Mouse (Mus musculus) megakaryocyte, embryonic 14.5 days (primary cell): ENCODE measurements at regions not wholly inside any gene's neighbourhood (a gene's known extent, or its start where the extent isn't known, plus 50 kb on each side); places are given as distances from the start of the nearest gene placed in this dataset.
"Not testable (repeated sequence)": the region's sequence is repeated elsewhere in the genome, so short reads cannot be mapped to it uniquely, and the experiment has no call there.

Experiments
- H3K27me3 ChIP-seq: replicated peaks from 2 replicates; pipeline ENCODE3; 2012; ENCODE audit warnings: inconsistent platforms
- H3K36me3 ChIP-seq: replicated peaks from 2 replicates; pipeline ENCODE3; 2012; ENCODE audit warnings: low read length, inconsistent platforms, mixed read lengths
- H3K4me1 ChIP-seq: 2 replicates; pipeline ENCODE4 v1.6.1; 2012; ENCODE audit warnings: inconsistent platforms
- H3K4me3 ChIP-seq: replicated peaks from 2 replicates; pipeline ENCODE3; 2012; ENCODE audit warnings: moderate library complexity, mild to moderate bottlenecking, inconsistent platforms
- H3K9me3 ChIP-seq: 2 replicates; pipeline ENCODE4 v1.6.1; 2012; ENCODE audit warnings: inconsistent platforms
- FLI1 ChIP-seq: IDR thresholded peaks from 2 replicates; pipeline ENCODE4 v1.6.1; 2012; ENCODE audit warnings: low read length, inconsistent platforms, mixed read lengths
- GATA1 ChIP-seq: IDR thresholded peaks from 3 replicates; pipeline ENCODE4 v1.6.1; 2012; ENCODE audit warnings: mixed read lengths, low read length, inconsistent platforms, borderline replicate concordance

- not testable (repeated sequence) for H3K4me3 ChIP-seq, H3K27me3 ChIP-seq, H3K4me1 ChIP-seq, H3K36me3 ChIP-seq
- peaks cover 45% of the 10 kb centered on the region for H3K9me3 ChIP-seq
Measured at GRCm38 (mm10) chr17:10150403-10150689, 169.3 kb downstream of the Qk start.

DNA sequence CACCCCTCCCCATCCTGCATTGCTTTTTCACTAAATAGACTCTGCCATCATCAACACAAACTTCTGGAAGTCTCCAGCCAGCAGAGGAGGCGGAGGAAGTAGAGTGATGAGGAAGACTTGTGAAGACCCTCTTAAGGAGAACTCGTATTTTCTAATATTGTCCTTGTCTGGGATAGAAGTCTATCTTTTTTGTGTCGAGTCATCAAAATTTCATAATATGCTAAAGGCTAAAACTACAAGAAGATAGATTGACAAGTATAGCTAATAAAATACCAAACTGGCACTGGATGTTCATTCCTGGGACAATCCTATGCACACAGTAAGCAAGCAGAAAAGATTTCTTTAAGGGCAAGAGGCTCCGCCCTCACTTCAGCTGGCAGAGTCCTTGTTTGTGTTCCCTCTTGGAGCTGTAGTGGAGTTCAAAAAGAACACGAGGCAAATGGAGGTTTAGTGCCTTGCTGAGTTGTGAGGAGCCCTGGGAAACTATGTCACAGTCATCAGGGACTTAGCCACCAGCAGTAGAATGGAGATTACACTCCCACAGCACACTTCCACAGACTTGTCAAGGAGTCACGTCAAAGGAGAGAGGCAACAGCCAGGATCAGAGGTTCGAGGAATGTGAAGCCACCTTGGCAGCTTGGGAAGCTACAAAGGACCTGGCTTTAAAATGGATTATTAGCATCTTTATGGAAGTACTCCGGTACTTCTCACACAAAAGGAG, 169.8 kb downstream of the Qk start:
- no peak for TF ChIP-seq GATA1
- TF ChIP-seq FLI1, result no peak
- Histone ChIP-seq H3K9me3 (peaks cover 40% of the 10 kb centered on the region), H3K36me3 (no peaks in the 10 kb centered on the region), H3K27me3 (peaks cover 2% of the 10 kb centered on the region), H3K4me1 (no peaks in the 10 kb centered on the region), H3K4me3 (no peak overlapping the region)

- no peaks in the 10 kb centered on the region for H3K36me3 ChIP-seq
- H3K4me3 ChIP-seq, result peak overlapping the region; percentile 53
- peaks cover 29% of the 10 kb centered on the region for H3K9me3 ChIP-seq
- peaks cover 2% of the 10 kb centered on the region for H3K27me3 ChIP-seq
- TF ChIP-seq FLI1 (no peak), GATA1 (no peak)
- no peaks in the 10 kb centered on the region for H3K4me1 ChIP-seq
Measured at GRCm38 (mm10) chr17:10147106-10147505, 172.5 kb downstream of the Qk start.

DNA sequence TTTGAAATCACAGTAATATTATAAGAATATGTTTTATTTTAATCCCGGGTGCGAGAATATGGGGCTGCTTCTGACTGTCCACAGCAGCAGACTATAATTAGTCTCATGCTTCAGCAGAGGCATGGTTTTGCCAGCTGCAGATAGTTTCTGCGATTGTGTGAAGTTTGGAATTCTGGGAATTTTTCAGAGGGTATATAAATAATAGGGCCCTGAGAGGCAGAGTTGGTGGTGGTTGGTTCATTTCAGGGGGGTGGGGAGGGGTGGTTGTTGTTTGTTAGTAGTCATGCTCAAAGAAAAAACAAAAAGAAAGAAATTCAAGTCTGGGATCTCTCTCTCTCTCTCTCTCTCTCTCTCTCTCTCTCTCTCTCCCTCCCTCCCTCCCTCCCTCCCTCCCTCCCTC, 173.1 kb downstream of the Qk start:
- H3K4me1 ChIP-seq, result no peaks in the 10 kb centered on the region
- no peaks in the 10 kb centered on the region for H3K36me3 ChIP-seq
- peaks cover 2% of the 10 kb centered on the region for H3K27me3 ChIP-seq
- H3K4me3 ChIP-seq, result no peak overlapping the region
- TF ChIP-seq GATA1, result no peak
- H3K9me3 ChIP-seq, result peaks cover 25% of the 10 kb centered on the region

DNA sequence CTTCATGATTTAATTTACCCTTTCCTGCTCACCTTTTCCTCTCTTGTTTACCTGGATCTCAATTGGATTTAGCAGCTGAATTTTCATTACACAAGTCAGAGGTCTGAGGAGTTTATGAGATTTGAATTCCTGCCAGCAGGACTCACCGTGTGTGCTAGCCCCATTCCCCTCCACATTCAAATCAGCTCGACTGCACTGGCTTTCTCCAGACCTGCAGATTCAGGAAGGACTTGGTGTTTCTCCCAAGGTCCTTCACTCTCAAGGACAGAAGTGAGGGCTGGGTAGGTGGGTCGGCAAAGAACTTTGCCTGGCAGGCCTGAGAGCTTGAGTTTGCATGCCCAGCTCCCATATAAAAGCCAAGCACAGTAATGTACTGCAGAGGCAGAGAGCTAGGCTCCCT, 180.8 kb downstream of the Qk start:
- Histone ChIP-seq H3K4me3 (no peak overlapping the region), H3K4me1 (peaks cover 3% of the 10 kb centered on the region; the same call in 1 of the 2 replicates), H3K27me3 (no peaks in the 10 kb centered on the region), H3K9me3 (peaks cover 34% of the 10 kb centered on the region), H3K36me3 (no peaks in the 10 kb centered on the region)
- TF ChIP-seq FLI1 (no peak), GATA1 (no peak)

DNA sequence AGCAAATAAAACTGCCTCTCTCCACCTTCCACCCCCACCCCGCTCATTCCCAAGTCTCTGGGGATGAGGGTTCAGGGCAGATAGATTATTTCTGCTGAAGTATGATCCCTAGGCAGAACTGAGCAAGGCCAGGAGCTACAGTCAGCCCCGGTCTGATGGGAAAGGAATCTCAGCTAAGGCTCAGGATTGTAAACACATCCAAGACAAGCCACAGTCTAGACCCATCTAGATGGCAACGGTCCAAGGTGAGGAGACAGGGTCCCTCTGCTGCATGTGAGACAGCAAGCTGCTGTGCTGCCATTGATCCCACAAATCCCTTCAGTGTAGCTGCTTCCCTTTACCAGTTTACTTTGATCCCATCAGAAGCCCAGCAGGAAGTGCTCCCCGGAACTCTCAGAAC, 181.3 kb downstream of the Qk start:
- Histone ChIP-seq H3K27me3 (peaks cover 2% of the 10 kb centered on the region), H3K4me1 (peaks cover 3% of the 10 kb centered on the region; the same call in 1 of the 2 replicates), H3K36me3 (no peaks in the 10 kb centered on the region), H3K4me3 (no peak overlapping the region), H3K9me3 (peaks cover 39% of the 10 kb centered on the region)
- TF ChIP-seq GATA1, result no peak
- TF ChIP-seq FLI1, result no peak

DNA sequence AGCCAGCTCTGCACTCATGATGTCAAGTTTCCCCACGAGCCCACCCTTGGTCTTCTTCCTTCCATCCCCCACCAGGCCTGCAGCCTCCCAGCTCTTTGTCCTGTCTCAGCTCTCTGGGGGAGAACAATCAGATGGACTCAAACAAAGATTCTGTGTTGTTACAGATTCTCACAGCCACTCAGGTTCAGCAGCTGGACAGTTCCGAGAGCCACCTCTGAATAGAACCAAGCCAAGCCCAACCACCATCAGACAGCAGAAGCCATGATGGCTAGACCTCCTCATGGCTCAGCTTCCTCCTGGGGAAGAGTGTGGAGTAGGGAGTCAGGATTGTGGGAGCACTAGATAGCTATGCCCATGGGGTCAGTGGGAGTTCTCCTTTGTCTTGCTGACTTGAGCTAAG, 184.5 kb downstream of the Qk start:
- Histone ChIP-seq H3K36me3 (no peaks in the 10 kb centered on the region), H3K27me3 (peaks cover 2% of the 10 kb centered on the region), H3K4me3 (no peak overlapping the region), H3K9me3 (peaks cover 33% of the 10 kb centered on the region), H3K4me1 (peaks cover 3% of the 10 kb centered on the region; the same call in 1 of the 2 replicates)
- TF ChIP-seq FLI1 (no peak), GATA1 (no peak)

DNA sequence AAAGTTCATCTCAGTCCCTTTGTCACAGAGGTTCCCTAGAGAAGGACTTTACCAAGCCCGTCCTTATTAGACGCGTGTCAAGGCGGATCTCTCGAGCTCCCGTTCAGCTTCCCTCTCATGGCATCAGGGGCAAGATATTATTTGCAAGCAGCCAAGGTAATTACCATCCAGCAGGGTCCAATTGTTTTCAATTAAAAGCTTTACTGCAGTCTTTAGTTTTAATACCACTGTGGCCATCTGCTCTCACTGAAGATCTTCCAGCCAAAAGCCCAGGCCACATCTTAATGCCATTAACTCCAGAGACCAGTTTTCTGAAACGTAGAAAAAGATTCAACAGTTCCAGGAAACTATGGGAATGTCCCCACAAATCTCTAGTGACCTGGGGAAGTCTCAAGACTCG, 191.1 kb downstream of the Qk start:
- peaks cover 21% of the 10 kb centered on the region for H3K9me3 ChIP-seq
- no peaks in the 10 kb centered on the region for H3K36me3 ChIP-seq
- H3K27me3 ChIP-seq, result peaks cover 2% of the 10 kb centered on the region
- H3K4me1 ChIP-seq, result no peaks in the 10 kb centered on the region
- no peak overlapping the region for H3K4me3 ChIP-seq
- no peak for TF ChIP-seq GATA1
- TF ChIP-seq FLI1, result no peak

GRCm38 (mm10) chr17:10122411-10122810, 197.2 kb downstream of the Qk start:
- Histone ChIP-seq H3K4me3 (no peak overlapping the region), H3K9me3 (peaks cover 15% of the 10 kb centered on the region), H3K27me3 (no peaks in the 10 kb centered on the region), H3K36me3 (no peaks in the 10 kb centered on the region), H3K4me1 (peaks cover 2% of the 10 kb centered on the region; the same call in 1 of the 2 replicates)
- no peak for TF ChIP-seq GATA1
- TF ChIP-seq FLI1, result no peak

DNA sequence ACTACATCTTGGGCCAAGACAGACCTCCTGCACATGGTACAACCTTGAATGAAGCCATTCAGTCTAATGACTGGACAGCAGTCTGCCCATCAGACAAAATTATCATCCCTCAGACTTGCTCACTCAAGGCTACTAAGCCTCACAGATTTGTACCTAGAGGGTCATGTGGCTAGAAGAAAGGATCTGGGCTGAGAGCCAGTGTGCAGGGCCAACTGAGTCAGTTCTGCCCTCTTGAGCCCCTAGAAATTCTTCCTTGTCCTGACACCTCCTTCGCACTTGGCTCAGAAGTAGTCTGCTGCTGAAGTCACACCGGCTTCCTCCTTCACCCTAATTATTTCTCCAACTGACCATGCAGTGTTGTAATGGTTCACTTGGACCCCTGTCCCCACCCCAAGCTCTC, 207.5 kb downstream of the Qk start:
- Histone ChIP-seq H3K9me3 (peaks cover 15% of the 10 kb centered on the region; the same call in 1 of the 2 replicates), H3K4me3 (no peak overlapping the region), H3K27me3 (no peaks in the 10 kb centered on the region), H3K36me3 (no peaks in the 10 kb centered on the region), H3K4me1 (0 out of 2 replicates have a peak, but pooled peaks cover 4% of the 10 kb centered on the region)
- TF ChIP-seq GATA1 (no peak), FLI1 (no peak)

DNA sequence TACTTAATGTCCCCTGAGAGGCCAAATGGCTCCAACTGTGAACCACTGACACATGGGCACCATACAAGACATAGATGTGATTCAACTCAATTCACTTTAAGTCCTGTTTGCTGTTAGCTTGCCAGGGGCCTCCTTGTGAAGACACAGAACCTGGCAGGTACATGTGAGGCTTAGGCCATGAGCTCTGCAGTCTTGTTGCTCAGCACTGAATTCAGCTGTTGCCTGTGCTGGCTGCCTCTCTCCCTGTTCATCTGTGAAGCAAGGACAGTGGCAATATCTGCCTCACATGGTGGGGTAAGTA, 209.3 kb downstream of the Qk start:
- Histone ChIP-seq H3K36me3 (no peaks in the 10 kb centered on the region), H3K27me3 (no peaks in the 10 kb centered on the region), H3K4me3 (no peak overlapping the region), H3K4me1 (no peaks in the 10 kb centered on the region), H3K9me3 (peaks cover 8% of the 10 kb centered on the region)
- TF ChIP-seq FLI1, result no peak
- no peak for TF ChIP-seq GATA1
